Mouse (Mus musculus) CH12.LX (cell line): ENCODE measurements around the gene Mrgprb5. TPM values are rescaled to one million over a fixed set of nuclear protein-coding genes. Genes with fewer than 3 reads are reported as not detected.

Source experiments
- DNase-seq: peaks from one replicate; pipeline ENCODE4 v3.0.0-alpha.2; 2013; ENCODE audit errors: extremely low read depth
- H3K27ac ChIP-seq: 2 replicates; pipeline ENCODE4 v1.5.1; 2012; ENCODE audit warnings: low read depth, mild to moderate bottlenecking, control low read depth, moderate library complexity; ENCODE audit not compliant: insufficient read depth
- H3K27me3 ChIP-seq: replicated peaks from 2 replicates; pipeline ENCODE3; 2012; ENCODE audit warnings: inconsistent platforms
- H3K36me3 ChIP-seq, 2 experiments: replicated peaks in 1 of 2; 2 replicates each; pipeline versions ENCODE3 to v1.6.1; 2012; ENCODE audit warnings: inconsistent platforms in 1 of 2, low read length in 1 of 2, mild to moderate bottlenecking in 1 of 2, mixed read lengths in 1 of 2, moderate library complexity in 1 of 2; ENCODE audit not compliant: control insufficient read depth in 1 of 2, insufficient read depth in 1 of 2
- H3K4me1 ChIP-seq, 2 experiments: 2 replicates each; pipeline ENCODE4 v1.6.1; 2012; ENCODE audit warnings: inconsistent platforms in 1 of 2, moderate library complexity in 1 of 2; ENCODE audit not compliant: insufficient read depth in 2 of 2, control insufficient read depth in 1 of 2
- H3K4me2 ChIP-seq: 2 replicates; pipeline ENCODE4 v1.6.1; 2012; ENCODE audit warnings: low read depth, mild to moderate bottlenecking, control low read depth; ENCODE audit not compliant: poor library complexity, insufficient read depth, severe bottlenecking
- H3K4me3 ChIP-seq, 3 experiments: fragments of 150-350 bp in 1 of 3; sonication (generic) in 1 of 3; replicated peaks in 1 of 3; 2 replicates each; pipeline versions ENCODE3 to v1.5.1; 2011 to 2012; ENCODE audit warnings: low read depth in 2 of 3, low read length in 2 of 3, mild to moderate bottlenecking in 2 of 3, moderate library complexity in 2 of 3, control low read depth in 1 of 3, improper control_type of control experiment in 1 of 3, inconsistent platforms in 1 of 3, mixed read lengths in 1 of 3; ENCODE audit not compliant: poor library complexity in 1 of 3
- H3K79me2 ChIP-seq: replicated peaks from 2 replicates; pipeline ENCODE4 v1.6.1; 2012; ENCODE audit warnings: mild to moderate bottlenecking, moderate library complexity; ENCODE audit not compliant: control insufficient read depth, poor library complexity, insufficient read depth, severe bottlenecking; ENCODE audit errors: extremely low read depth
- H3K9ac ChIP-seq: 2 replicates; pipeline ENCODE4 v1.6.1; 2012; ENCODE audit warnings: low read depth, mild to moderate bottlenecking, control low read depth, moderate library complexity; ENCODE audit not compliant: insufficient read depth
- H3K9me3 ChIP-seq: replicated peaks from 2 replicates; pipeline ENCODE3; 2012; ENCODE audit warnings: low read length, inconsistent platforms, mixed read lengths
- BHLHE40 ChIP-seq: IDR thresholded peaks from 2 replicates; pipeline ENCODE4 v1.6.1; 2011; ENCODE audit warnings: mild to moderate bottlenecking, low read depth, low read length, improper control_type of control experiment
- CHD1 ChIP-seq: IDR thresholded peaks from 2 replicates; pipeline ENCODE4 v1.6.1; 2012; ENCODE audit warnings: low read depth, low read length, improper control_type of control experiment, inconsistent platforms
- CHD2 ChIP-seq: IDR thresholded peaks from 2 replicates; pipeline ENCODE4 v1.6.1; 2011; ENCODE audit warnings: low read length, improper control_type of control experiment
- CTCF ChIP-seq, 2 experiments: IDR thresholded peaks in 1 of 2; conservative IDR thresholded peaks in 1 of 2; 2 replicates each; pipeline ENCODE4 v1.5.1; 2011 to 2012; ENCODE audit warnings: low read depth in 2 of 2, low read length in 2 of 2, improper control_type of control experiment in 1 of 2, inconsistent platforms in 1 of 2, mild to moderate bottlenecking in 1 of 2, moderate library complexity in 1 of 2
- ELF1 ChIP-seq: IDR thresholded peaks from 2 replicates; pipeline ENCODE4 v1.6.1; 2014; ENCODE audit warnings: low read depth, mild to moderate bottlenecking, inconsistent platforms, low read length, improper control_type of control experiment
- EP300 ChIP-seq: IDR thresholded peaks from 2 replicates; pipeline ENCODE4 v1.6.1; 2011; ENCODE audit warnings: low read length, improper control_type of control experiment
- GABPA ChIP-seq: IDR thresholded peaks from 2 replicates; pipeline ENCODE4 v1.6.1; 2012; ENCODE audit warnings: low read depth, low read length, improper control_type of control experiment, inconsistent platforms; ENCODE audit not compliant: insufficient replicate concordance
- IRF4 ChIP-seq: IDR thresholded peaks from 2 replicates; pipeline ENCODE4 v1.6.1; 2014; ENCODE audit warnings: low read depth, mild to moderate bottlenecking, inconsistent platforms, low read length, improper control_type of control experiment
- JUN ChIP-seq: IDR thresholded peaks from 2 replicates; pipeline ENCODE4 v1.6.1; 2011; ENCODE audit warnings: low read depth, mild to moderate bottlenecking, low read length, improper control_type of control experiment, moderate library complexity; ENCODE audit not compliant: insufficient read depth
- MAZ ChIP-seq: IDR thresholded peaks from 2 replicates; pipeline ENCODE4 v1.6.1; 2012; ENCODE audit warnings: low read depth, mild to moderate bottlenecking, inconsistent platforms, low read length, improper control_type of control experiment, moderate library complexity
- MEF2A ChIP-seq: IDR thresholded peaks from 2 replicates; pipeline ENCODE4 v1.6.1; 2014; ENCODE audit warnings: low read depth, mild to moderate bottlenecking, inconsistent platforms, low read length, improper control_type of control experiment, borderline replicate concordance
- MYC ChIP-seq: IDR thresholded peaks from 2 replicates; pipeline ENCODE4 v1.6.1; 2011; ENCODE audit warnings: low read depth, mild to moderate bottlenecking, improper control_type of control experiment, low read length
- NELFE ChIP-seq: IDR thresholded peaks from 2 replicates; pipeline ENCODE4 v1.6.1; 2011; ENCODE audit warnings: low read depth, low read length, improper control_type of control experiment
- NRF1 ChIP-seq: IDR thresholded peaks from 2 replicates; pipeline ENCODE4 v1.6.1; 2014; ENCODE audit warnings: low read depth, mild to moderate bottlenecking, inconsistent platforms, low read length, improper control_type of control experiment, moderate library complexity
- POLR2AphosphoS2 ChIP-seq: IDR thresholded peaks from 2 replicates; pipeline ENCODE4 v1.6.1; 2011; ENCODE audit warnings: low read depth, low read length, improper control_type of control experiment
- RAD21 ChIP-seq: IDR thresholded peaks from 2 replicates; pipeline ENCODE4 v1.6.1; 2011; ENCODE audit warnings: low read depth, mild to moderate bottlenecking, low read length, improper control_type of control experiment, moderate library complexity
- SIN3A ChIP-seq: IDR thresholded peaks from 2 replicates; pipeline ENCODE4 v1.6.1; 2012; ENCODE audit warnings: low read length, improper control_type of control experiment, inconsistent platforms
- SMC3 ChIP-seq: IDR thresholded peaks from 2 replicates; pipeline ENCODE4 v1.6.1; 2011; ENCODE audit warnings: low read depth, low read length, improper control_type of control experiment
- TCF12 ChIP-seq: IDR thresholded peaks from 2 replicates; pipeline ENCODE4 v1.6.1; 2014; ENCODE audit warnings: low read depth, mild to moderate bottlenecking, inconsistent platforms, low read length, improper control_type of control experiment
- UBTF ChIP-seq: IDR thresholded peaks from 2 replicates; pipeline ENCODE4 v1.6.1; 2012; ENCODE audit warnings: low read depth, mild to moderate bottlenecking, inconsistent platforms, low read length, improper control_type of control experiment, moderate library complexity
- ZC3H11A ChIP-seq: IDR thresholded peaks from 2 replicates; pipeline ENCODE4 v1.6.1; 2012; ENCODE audit warnings: low read depth, mild to moderate bottlenecking, inconsistent platforms, low read length, improper control_type of control experiment
- ZKSCAN1 ChIP-seq: IDR thresholded peaks from 2 replicates; pipeline ENCODE4 v1.6.1; 2012; ENCODE audit warnings: low read depth, inconsistent platforms, low read length, improper control_type of control experiment, borderline replicate concordance
- ZMIZ1 ChIP-seq: IDR thresholded peaks from 2 replicates; pipeline ENCODE4 v1.6.1; 2012; ENCODE audit warnings: low read depth, mild to moderate bottlenecking, inconsistent platforms, low read length, improper control_type of control experiment
- ZNF384 ChIP-seq: IDR thresholded peaks from 2 replicates; pipeline ENCODE4 v1.6.1; 2012; ENCODE audit warnings: low read depth, low read length, improper control_type of control experiment, inconsistent platforms
- dilution Hi-C: fragments of 300-500 bp; cut with MboI; formaldehyde crosslinking; loops from 2 replicates; pipeline ENCODE4 v1.14.3; 2020; ENCODE audit warnings: low sequenced_read_pairs; ENCODE audit not compliant: extremely low pct_unique_long_range_greater_than_20kb, extremely low pct_ligation_motif_present
- in situ Hi-C: fragments of 300-500 bp; cut with MboI; formaldehyde crosslinking; loops from 3 replicates; pipeline ENCODE4 v1.14.3; 2019; ENCODE audit warnings: low sequenced_read_pairs, low pct_ligation_motif_present, low pct_unique_long_range_greater_than_20kb, mixed read lengths
- polyA plus RNA-seq: library from polyadenylated mRNA; unstranded; fragments of >175 nt; gene quantifications from 2 replicates; pipeline ENCODE4 v1.2.1, GENCODE M21; 2012; ENCODE audit warnings: low read depth; ENCODE audit not compliant: insufficient read length
- total RNA-seq, 2 experiments: library from RNA; depleted of rRNA; stranded (reverse); fragments of 300-350 nt in 1 of 2; fragments of >200 nt in 1 of 2; gene quantifications; 2 replicates each; pipeline ENCODE4 v1.2.3; 2012 to 2014

Gene Mrgprb5
- not detected in 2 replicates for total RNA-seq (2012; rRNA removed)
- total RNA-seq (2014; rRNA removed), result not detected in 2 replicates
- not detected in 2 replicates for polyA plus RNA-seq

DNA sequence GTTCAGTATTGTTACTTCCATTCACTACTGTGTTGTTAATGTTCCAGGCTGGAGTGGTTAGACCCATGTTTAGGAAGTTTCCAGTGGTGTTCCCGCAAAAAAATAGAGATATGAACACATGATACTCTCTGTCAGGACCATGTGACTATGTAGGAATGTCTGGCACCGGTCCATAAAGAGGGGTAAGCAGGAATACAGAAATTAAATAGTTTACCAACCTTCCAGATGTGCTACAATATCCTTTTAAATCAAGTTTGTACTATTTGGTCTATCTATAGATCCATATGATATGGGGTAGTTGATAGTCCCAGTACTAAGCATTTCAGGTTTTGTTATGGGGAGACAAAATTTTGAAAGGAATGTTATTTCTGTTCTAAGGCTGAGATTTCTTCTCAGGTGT lies at the start of gene Mrgprb5:
Gene Mrgprb5, minus strand, starts transcription at position 101 of the 400 bp plus-strand sequence.
- Histone ChIP-seq H3K79me2 (no peaks in the 10 kb centered on the region), H3K27me3 (no peaks in the 10 kb centered on the region), H3K4me1 (no peaks in the 10 kb centered on the region), H3K9ac (no peak within 1 kb of the TSS), H3K9me3 (no peaks in the 10 kb centered on the region), H3K4me3 (no peak within 1 kb of the TSS), H3K27ac (no peak within 1 kb of the TSS), H3K4me2 (no peak within 1 kb of the TSS), H3K36me3 (no peaks in the 10 kb centered on the region)
- dilution Hi-C loops (no loop called here), in situ Hi-C loops (no loop called here)
- DNase-seq, result no peak
- TF ChIP-seq ELF1 (no peak), GABPA (no peak), SMC3 (no peak), UBTF (no peak), ZKSCAN1 (no peak), MEF2A (no peak), IRF4 (no peak), POLR2AphosphoS2 (no peak), SIN3A (no peak), JUN (no peak), TCF12 (no peak), CTCF (conservative IDR thresholded peaks at IDR 0.05 in 1 of 2, IDR thresholded peaks at IDR 0.05 in 1 of 2; ENCODE audit: low read depth in 2 of 2, low read length in 2 of 2) (no peak), RAD21 (no peak)

DNA sequence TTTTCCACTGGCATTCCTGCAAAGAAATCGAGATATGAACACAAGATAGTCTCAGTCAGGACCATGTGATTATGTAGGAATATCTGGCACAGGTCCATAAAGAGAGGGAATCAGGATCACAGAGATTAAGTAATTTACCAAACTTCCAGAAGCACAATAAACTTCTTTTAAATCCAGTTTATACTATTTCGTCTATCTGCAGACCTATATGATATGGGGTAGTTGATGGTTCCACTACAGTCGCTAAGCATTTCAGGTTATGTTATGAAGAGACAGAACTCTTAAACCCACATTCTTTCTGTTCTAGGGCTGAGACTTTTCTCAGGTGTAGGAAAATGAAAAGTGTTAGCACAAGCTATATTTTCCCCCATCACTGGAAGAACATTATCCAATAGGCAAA lies 30.4 kb upstream of the Mrgprb5 start, which contains the start of gene Mrgprb4:
Gene Mrgprb4, minus strand, starts transcription at position 101 of the 400 bp plus-strand sequence.
- H3K4me2 ChIP-seq, result no peak within 1 kb of the TSS
- no peaks in the 10 kb centered on the region for H3K36me3 ChIP-seq
- H3K9me3 ChIP-seq, result no peaks in the 10 kb centered on the region
- no peak within 1 kb of the TSS for H3K4me3 ChIP-seq
- no peak within 1 kb of the TSS for H3K27ac ChIP-seq
- H3K27me3 ChIP-seq, result no peaks in the 10 kb centered on the region
- dilution Hi-C loops (no loop called here), in situ Hi-C loops (no loop called here)
- no peaks in the 10 kb centered on the region for H3K4me1 ChIP-seq
- no peaks in the 10 kb centered on the region for H3K79me2 ChIP-seq
- no peak for DNase-seq
- H3K9ac ChIP-seq, result no peak within 1 kb of the TSS
- TF ChIP-seq MYC (no peak), MAZ (no peak), ZC3H11A (no peak), EP300 (no peak), CHD1 (no peak), CTCF (conservative IDR thresholded peaks at IDR 0.05 in 1 of 2, IDR thresholded peaks at IDR 0.05 in 1 of 2; ENCODE audit: low read depth in 2 of 2, low read length in 2 of 2) (no peak), NRF1 (no peak), BHLHE40 (no peak), ZMIZ1 (no peak), POLR2AphosphoS2 (no peak), SMC3 (no peak), NELFE (no peak), RAD21 (no peak), IRF4 (no peak), ZKSCAN1 (no peak), GABPA (no peak), ZNF384 (no peak), CHD2 (no peak)
